Mouse (Mus musculus) frontal cortex, postnatal 14 days (tissue): ENCODE data around the gene Cdkn2d.
"Not testable (repeated sequence)": the region's sequence is repeated elsewhere in the genome, so short reads cannot be mapped to it uniquely, and the experiment has no call there.

Experiments
- DNase-seq, 2 experiments: peaks; one replicate each; pipeline ENCODE4 v3.0.0; 2022; ENCODE audit warnings: low spot score in 2 of 2

Cdkn2d gene

DNA sequence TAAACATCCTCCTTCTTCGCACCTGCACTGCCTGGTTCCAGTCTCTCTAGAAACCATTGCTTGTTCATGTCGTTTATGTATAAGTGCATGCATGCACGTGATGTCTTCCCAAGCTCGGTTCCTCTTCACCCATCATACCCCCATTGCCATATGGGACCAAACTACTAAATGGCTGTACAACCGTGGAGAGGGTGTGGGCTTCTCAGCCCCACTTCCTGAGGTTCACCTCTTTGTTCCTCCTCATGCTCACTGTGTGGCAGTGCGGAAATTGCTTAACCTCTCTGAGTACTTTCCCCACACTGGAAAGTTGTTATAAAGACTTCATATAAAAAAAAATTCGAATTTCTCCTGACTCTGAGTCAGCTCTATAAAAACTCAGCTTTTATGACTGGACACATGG lies 25.5 kb upstream of the Cdkn2d start:
- DNase-seq: no peak

DNA sequence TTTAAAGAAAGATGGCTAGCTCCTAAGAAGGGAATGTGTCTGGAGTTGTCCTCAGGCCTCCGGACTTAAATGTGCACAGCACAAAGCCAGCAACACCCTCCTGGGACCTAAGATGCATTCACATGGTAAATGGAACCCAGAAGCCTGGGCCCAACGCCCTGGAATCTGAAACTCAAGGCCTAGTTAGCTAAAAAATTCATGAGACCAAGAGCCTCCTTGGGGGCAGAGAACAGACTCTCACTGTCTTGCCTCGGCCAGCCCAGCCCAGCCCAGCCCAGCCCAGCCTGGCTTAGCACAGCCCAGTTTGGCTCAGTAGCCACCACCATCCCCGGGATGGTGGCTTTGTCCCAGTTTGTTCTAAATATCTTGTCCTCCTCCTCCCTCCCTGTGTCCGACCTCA lies 24.2 kb upstream of the Cdkn2d start:
- DNase-seq: no peak

DNA sequence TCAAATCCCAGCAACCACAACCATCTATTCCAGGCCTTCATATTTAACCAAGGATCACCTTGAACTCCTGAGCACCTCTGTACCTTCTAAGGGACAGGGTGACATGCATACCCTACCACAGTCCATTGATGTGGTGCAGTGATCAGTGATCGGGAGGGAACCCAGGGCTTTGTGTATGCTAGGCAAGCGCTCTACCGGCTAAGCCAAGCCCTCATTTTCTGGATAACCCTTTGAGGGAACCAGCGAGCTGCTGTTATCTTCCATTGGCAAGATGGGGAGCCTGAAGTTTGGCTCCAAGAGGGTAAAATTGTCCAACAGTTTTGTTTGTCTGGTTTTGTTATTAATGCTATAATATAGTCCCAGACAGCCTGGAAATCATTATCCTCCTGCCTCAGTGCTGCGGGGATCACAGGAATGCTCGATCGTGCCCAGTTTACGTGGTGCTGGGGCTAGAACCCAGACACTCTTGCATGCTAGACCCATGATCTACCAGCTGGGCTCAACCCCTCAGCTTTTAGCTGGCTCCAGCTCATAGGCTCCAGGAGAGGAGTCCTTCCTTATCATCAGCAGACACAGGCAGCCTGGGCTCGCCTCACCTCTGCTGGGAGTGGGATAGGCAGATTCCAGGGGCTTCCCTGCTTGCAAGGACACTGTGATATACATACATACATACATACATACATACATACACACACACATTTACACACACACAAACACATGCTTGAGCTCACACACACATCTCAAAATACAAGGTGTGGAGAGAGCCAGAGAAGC lies 23.3 kb upstream of the Cdkn2d start:
- no peak for DNase-seq

DNA sequence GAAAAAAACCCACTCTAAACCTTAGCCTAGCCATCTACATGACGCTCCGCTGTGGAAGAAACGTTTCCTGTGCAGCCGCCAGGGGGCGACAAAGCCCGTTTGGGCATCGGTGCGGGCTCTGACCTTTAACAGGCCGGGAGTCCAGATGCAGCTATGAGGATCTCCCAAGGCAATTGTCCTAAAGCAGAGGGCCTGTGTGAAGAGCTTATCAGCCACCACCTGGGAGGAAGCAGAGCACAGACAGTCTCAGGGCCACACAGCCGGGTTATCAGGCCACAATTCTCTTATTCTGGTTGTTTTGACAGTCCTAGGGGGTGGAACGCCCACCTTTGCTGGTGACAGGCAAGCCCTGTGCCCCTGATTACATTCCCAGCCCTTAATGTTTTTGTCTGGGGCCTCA lies 22.2 kb upstream of the Cdkn2d start:
- peak in 1 of 2 experiments; percentile 72 for DNase-seq

DNA sequence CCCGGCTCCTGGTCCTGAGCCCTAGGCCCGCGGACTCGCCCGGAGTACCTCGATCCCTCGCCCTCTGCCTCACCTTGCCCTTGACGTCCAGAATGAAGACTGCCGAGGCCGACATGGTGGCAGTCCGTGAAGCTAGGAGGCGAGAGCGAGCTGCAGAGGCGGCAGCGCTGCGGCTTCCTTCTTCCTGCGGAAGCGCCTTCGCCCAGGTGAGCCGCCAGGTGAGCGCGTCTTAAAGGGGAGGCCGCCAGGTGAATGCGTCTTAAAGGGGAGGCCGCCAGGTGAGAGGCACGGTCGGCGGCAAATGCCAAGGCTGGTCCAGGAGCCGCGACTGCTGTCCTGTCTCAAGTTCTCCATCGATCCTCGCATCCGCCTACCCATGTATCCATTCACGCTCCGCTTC lies 20.9 kb upstream of the Cdkn2d start, which contains the start of gene Ap1m2:
Gene Ap1m2, minus strand, starts transcription at position 204 of the 400 bp plus-strand sequence.
- DNase-seq: no peak

DNA sequence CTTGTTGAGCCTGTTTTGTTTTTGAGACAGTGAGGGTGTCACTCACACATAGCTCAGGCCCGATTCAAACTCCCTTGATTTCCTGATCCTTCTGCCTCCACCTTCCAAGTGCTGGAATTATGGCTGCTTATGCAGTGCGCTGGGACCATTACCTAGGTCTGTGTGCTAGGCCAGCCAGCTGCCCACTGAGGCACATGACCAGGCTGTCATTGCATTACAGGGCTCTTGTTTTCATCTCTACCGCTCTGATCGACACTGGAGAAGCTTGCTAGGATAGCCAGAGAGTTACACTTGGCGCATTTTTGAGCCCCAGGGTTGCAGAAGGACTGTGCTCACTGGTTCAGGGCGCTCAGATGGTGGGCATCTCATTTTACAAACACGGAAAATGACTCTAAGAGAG lies 20.5 kb upstream of the Cdkn2d start:
- DNase-seq: no peak

DNA sequence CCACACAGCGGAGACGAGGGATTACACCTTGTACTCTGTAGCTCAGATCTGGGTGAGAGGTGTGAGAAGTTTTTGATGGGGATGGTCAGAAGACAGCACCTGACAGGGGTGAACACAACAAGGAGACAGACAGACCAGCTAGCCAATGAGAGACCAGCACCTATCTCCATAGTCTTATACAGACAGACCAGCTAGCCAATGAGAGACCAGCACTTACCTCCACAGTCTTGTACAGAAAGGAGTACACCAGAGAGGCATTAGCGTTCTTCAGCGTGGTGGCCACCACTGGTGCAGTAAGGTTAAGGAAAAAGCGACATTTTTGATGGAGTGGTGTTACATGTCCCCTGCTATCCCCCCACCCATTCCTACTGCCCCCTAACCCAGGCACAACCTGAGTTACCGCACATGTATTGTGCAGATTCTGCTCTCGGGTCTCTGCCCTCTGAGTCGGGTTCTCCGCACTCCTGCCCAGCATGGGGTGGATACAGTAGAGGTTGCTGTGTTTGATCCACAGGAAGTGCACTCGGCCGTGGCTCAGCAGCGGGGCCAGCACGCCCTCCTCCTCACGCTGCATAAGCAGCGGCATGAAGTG lies 18.0 kb upstream of the Cdkn2d start:
- DNase-seq: no peak

DNA sequence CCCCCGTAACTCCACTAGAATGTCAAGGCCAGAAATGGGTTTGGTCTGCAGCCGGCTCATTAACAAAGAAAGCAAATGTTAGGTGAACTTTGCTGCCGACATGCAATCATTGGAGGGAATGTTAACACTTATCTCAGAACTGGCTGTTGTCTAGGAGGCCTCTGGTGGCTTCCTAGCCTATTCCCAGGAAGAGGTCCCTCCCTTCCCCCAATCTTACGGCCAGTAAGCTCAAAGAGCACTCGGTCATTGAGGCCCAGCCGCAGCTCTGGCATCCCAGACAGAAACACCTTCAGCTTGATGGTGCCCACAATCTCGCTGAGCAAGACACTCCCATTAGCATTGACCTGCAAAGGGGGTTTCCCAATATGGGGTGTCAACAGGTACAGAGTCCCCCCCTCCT lies 13.9 kb upstream of the Cdkn2d start:
- DNase-seq: no peak

DNA sequence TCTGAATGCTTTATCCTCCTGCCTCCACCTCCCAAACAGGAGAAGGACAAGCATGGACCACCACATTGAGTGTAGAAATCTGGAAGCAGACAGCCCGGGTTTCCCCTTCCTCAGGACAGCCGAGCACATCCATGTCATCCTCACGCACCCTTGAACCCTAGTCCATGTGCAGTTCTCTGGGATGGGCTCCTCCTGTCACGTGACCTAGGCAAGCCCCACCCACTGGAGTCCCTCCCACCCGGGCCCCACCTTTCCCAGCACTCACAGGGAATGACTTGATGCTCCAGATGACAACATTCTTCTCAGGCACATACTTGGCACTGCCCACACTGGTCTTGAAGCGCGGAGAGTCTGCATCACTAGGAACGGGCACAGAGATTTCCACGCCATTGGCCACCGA lies 7.8 kb upstream of the Cdkn2d start:
- DNase-seq: no peak

DNA sequence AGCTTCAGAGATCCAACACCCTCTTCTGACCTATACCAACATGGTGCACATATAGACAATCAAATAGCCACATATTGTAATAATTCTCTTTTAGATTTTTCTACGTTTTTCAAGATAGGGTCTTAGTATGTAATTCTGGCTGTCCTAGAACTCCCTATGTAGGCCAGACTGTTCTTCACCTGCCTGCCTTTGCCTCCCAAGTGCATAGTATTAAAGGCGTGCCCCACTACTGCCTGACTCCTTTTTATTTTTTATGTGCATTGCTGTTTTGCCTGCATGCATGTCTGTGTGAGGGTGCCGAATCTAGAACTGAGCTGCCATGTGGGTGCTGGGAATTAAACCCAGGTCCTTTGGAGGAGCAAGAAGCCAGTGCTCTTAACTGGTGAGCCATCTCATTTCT lies 1.1 kb upstream of the Cdkn2d start:
- no peak for DNase-seq

DNA sequence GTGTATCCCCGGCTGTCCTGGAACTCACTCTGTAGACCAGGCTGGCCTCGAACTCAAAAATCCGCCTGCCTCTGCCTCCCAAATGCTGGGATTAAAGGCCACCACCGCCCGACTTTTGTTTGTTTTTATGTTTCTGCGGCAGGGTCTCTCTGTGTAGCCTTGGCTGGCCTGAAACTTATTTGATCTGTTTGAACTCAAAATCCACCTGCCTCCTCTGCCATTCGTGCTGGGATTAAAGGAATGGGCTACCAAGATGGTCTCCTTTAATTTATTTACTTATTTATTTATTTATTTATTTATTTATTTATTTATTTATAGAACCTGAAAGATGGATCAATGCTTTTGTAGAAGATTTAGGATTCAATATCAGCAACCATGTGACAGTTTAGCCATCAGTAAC lies 661 bp upstream of the Cdkn2d start:
- DNase-seq: not testable (repeated sequence)

DNA sequence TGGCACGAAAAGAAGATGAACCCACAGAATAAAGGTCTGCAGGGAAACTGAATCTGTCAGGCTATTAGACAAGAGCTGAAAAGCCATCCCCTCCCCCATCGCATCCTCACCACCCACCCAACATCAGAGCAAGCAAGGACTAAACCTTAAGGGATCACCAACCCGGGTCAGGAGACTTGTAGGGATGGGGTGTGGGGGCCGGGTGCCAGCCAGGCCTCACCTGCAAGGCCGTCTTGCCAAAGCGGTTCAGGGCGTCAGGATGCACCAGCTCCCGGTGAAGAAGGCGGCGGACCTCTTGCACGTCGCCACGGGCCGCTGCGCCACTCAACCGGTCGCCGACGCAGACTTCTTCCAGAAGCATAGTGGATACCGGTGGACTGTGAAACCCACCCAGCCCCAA lies 618 bp downstream of the Cdkn2d start:
- peak in 1 of 2 experiments; percentile 61 for DNase-seq

DNA sequence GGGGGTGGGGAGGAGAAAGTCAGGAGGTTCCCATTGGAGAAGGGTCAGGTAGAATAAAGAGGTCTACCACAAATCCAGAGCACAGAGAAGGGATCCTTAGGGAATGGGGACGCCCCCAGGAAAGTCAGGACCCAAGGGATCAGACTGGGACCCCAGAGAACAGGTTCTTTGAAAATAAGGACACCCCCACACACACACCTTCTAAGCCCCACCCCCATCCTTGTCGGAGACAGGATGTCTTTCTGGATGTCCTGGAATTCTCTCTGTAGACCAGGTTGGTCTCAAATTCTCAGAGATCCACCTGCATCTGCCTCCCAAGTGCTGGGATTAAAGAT lies 1.9 kb downstream of the Cdkn2d start:
- DNase-seq: no peak

DNA sequence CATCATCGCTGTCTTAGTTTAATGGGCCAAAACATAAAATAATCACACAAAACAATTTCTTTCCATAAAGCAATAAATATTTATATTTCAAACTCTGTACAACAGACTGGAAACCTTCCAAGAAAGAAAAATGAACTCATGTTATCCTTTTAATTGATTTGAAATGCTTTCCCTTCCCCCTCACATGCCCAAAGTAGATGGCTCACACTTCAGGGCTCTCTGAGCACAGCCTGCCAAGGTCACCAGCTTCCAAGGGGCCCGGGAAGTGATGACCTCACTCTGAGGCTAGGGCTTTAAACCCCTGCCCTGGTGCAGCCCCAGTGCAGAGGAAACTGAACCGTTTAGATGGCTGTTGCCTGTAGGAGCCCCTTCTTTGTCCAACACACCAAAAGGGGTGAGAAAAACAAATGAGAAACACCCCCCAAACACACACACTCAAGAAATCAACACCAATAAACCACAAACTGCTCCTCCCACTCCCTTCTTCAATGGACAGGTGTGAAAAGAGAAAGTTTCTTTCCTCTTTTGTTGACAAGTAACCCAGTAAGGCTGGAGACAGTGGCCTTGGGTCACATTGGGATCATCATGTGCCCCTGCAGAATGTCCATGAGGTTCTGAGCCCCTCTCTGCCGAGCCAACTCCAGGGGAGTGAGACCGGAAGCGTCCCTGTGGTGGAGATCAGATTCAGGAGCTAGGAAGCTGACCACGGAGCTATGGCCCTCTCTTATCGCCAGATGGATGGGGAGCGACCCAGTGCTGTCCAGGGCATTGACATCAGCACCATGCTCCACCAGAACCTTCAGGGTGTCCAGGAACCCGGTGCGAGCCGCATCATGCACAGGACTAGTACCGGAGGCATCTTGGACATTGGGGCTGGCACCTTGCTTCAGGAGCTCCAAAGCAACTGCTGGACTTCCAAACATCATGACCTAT lies 2.5 kb downstream of the Cdkn2d start:
- DNase-seq: no peak

DNA sequence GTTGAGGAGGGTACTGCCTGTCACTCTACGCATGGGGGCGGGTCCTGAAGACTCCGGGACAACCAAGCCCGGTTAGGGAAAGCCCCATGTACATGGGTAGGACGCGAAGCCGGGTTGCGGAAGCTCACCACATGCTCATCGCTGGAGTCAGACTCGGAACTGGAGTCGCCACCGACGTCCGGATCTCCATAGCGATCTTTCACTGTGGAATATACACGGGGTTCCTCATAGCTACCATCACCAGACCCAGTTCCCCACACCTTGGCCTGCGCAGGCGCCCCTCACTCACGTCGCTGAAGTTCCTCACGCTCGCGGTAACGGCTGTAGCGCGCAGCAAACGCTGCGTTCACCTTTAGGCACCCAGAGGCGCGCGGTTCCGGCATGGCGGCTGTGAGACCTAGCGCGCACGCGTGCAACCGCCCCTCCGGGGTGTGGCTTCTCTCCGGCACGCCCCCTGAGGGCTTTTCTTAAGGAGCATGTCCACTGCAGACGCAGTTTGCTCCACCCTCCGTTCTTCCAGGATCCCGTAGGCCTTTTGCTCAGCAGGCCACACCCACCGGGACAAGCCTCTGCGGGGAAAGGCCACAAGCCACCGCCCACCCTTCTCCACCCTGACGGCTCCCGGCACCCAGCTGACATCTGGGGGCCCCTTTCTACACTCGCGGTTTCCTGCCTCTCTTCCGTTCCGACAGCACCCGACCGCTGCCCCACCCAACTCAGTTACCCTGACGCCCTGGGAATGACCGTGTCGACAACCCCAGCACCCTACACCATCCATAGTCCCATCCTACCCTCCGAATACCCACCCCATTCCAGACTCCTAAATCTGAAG lies 3.4 kb downstream of the Cdkn2d start, which contains the start of gene Kri1:
Gene Kri1, minus strand, starts transcription at position 399 of the 832 bp plus-strand sequence.
- peak; percentile 94 to 96 for DNase-seq

DNA sequence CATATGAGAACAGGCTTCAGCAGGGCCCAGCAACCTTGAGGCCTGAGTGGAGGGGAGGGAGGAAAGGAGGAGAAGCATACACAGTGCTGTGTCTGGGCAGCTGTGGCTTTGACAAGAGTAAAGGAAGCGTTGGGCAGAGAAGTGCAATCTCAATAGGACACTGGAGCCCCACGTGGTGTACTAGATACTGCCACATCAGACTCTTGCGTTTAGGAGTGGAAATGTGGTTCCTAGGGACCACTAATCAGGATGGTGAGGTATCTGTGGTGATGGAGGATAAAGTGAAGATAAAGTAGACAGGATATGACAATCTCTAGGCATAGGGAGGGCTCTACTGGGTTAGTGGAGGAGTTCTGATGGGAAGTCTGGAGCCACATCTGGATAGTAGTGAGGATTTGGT lies 4.5 kb downstream of the Cdkn2d start:
- no peak for DNase-seq

DNA sequence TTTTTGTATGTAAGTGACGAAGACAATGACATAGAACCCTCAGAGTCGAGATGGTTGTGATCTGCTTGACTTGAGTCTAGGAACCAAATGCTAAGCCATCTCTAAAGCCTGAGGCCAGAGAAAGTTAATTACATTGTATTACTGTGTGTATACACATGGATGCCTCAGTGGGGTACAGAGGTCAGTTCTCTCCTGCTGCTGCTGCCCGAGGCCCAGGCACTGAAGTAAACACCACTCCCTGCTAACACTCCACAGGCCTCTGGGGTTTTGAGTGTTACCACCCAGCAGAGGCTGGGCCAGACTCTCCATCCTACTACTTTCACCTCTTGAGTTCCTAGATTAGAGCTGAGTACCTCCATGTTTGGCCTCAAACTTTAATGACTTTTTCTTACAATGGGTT lies 7.2 kb downstream of the Cdkn2d start:
- DNase-seq: no peak

DNA sequence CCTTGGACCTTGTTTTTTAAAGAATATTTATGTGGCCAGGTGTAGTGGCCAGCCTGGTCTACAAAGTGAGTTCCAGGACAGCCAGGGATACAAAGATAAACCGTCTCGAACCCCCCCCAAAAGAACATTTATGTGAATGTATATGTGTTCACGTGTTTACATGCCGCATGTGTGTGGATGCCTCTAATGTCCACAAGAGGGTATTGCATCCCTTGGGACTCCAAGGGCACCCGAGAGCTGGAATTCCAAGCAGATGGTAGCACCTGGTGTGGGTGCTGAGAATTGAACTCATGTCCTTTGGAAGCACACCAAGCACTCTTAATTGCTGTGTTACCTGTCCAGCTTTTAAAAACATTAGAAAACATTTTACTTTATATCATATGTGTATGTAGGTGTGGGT lies 7.6 kb downstream of the Cdkn2d start:
- DNase-seq: no peak

DNA sequence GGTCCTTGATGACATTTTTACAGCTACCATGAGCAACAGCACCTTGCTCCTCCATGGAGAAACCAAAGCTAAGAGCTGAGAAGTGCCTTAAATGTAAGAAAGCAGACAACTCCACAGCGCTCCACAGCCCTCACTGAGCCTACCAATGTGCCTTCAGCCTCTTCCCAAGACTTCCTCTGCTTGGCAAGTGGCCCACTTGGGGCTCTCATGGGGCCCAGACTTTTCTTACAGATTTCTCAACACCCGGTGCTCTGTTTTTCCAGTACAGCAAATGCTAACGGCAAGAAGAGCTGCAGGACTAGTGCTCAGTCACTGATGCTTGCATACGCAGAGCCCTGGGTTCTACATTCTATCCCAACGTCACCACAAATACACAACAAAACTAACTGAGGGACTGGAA lies 13.4 kb downstream of the Cdkn2d start:
- DNase-seq: no peak

DNA sequence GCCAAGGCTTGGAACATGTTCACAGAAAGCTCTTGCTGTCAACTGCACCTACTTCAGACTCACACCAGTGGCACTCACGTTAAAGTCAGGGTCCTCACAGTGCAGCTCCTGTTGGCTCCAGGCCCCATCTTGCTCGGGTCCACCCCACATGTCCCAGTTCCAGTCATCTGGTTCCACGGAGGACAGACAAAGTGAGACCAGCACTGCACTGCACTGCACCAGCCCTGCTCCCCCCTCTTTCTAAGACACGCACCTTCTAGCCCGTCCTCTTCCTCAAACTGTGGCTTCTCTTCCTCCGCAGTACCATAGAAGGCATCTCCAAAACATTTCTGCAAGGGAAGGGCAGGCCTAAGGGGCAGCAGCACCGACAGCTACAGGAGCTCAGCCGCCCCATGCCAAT lies 14.9 kb downstream of the Cdkn2d start:
- DNase-seq: no peak

DNA sequence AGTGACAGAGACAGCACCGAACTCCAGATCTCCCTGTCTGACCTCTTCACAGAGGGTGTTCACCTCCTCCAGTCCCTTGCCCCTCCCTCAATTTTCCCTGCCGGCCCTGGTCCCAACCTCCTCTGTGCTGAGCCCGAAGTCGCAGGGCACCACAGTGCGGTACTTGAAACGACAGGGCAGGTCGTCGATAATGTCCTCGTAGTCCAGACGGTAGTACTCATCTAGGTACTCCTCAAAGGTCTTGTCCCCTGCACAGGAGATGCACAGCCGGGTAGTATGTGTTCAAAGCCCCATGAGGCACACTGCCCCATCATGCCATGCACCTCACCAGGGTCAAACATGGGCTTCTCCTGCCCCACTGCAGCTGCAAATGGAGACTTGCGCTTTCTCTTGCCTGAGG lies 15.5 kb downstream of the Cdkn2d start:
- DNase-seq: no peak
